ENCODE assay signal across 8 mouse cellular contexts in the genomic region with DNA sequence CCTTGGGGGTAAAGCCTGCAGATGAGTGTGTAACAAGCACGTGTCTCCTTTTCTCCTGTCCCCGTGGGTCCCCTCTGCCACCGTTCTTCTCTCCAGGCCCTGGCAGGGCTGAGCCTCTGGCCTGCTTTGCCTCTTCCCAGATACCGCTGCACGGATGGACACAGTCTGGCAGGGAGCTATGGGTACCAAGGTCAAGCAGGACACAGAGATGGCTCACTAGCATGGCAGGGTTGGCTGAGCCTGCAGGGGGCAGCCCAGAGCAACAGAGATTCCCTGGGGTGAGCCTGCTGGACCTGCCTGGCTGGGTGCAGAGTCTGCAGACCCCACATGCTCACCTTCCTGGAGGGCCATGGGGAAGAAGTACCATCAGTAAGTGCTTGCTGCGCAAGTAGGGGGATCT. TPM values are rescaled to one million over a fixed set of nuclear protein-coding genes. Genes with fewer than 3 reads are reported as not detected.
A peak's percentile ranks its signal among the peaks of the same experiment; 100 is the strongest.
DNase-seq lines count a peak whose midpoint lies in the region; ATAC-seq lines count a peak whose summit lies in the region.

No protein-coding gene starts in this region.

- H3K36me3 ChIP-seq in forebrain, embryonic 13.5 days (ENCODE audit: poor library complexity, severe bottlenecking), result no peaks in the 10 kb centered on the region
- H3K36me3 ChIP-seq in hindbrain, embryonic 16.5 days (ENCODE audit: control insufficient read depth, insufficient read depth, low read length), result no peaks in the 10 kb centered on the region
- no peaks in the 10 kb centered on the region for H3K36me3 ChIP-seq in midbrain, embryonic 15.5 days (replicated peaks)

- no peak overlapping the region for H3K4me2 ChIP-seq in forebrain, embryonic 13.5 days
- no peak overlapping the region for H3K4me2 ChIP-seq in hindbrain, embryonic 16.5 days (ENCODE audit: low read length)
- no peak overlapping the region for H3K4me2 ChIP-seq in midbrain, embryonic 15.5 days

- 65% methylated on average over 6 of the region's 6 CpGs for WGBS in forebrain, embryonic 13.5 days
- WGBS in hindbrain, embryonic 16.5 days, result 59% methylated on average over 3 of the region's 6 CpGs
- 53% methylated on average over 6 of the region's 6 CpGs for WGBS in midbrain, embryonic 15.5 days

- intact Hi-C loops in left cerebral cortex, postnatal 25 days (cut with DNase I), result no loop called here

- ATAC-seq in cerebellum, adult (ENCODE audit: insufficient number of reproducible peaks, low FRiP score, low TSS enrichment), result no peak
- ATAC-seq in forebrain, embryonic 13.5 days, result 0 out of 2 replicates have a peak, but pooled peaks have one; percentile 28
- ATAC-seq in hindbrain, embryonic 16.5 days, result peak; percentile 48
- peak; percentile 46; the same call in 1 of the 2 replicates for ATAC-seq in midbrain, embryonic 15.5 days (replicated peaks)

- peak; percentile 19 for DNase-seq in cerebellum, adult 18-20 months
- peak; percentile 58 for DNase-seq in adipocyte (ENCODE audit: low spot score)
- DNase-seq in left cerebral cortex, postnatal 25 days (ENCODE audit: low spot score in 2 of 2), result peak; percentile 30 to 45
- DNase-seq in spleen, postnatal 4 days (ENCODE audit: low spot score in 2 of 2), result peak; percentile 66 to 85

- H3K27ac ChIP-seq in forebrain, embryonic 13.5 days, result no peak overlapping the region
- H3K27ac ChIP-seq in hindbrain, embryonic 16.5 days (ENCODE audit: low read depth, low read length), result peak overlapping the region; percentile 49
- H3K27ac ChIP-seq in midbrain, embryonic 15.5 days, result no peak overlapping the region

- no peak overlapping the region for H3K4me3 ChIP-seq in forebrain, embryonic 13.5 days
- H3K4me3 ChIP-seq in hindbrain, embryonic 16.5 days (ENCODE audit: low read length), result no peak overlapping the region
- no peak overlapping the region for H3K4me3 ChIP-seq in midbrain, embryonic 15.5 days

- H3K9ac ChIP-seq in forebrain, embryonic 13.5 days, result no peak overlapping the region
- no peak overlapping the region for H3K9ac ChIP-seq in hindbrain, embryonic 16.5 days (ENCODE audit: low read depth, low read length)
- no peak overlapping the region for H3K9ac ChIP-seq in midbrain, embryonic 15.5 days

- no peaks in the 10 kb centered on the region for H3K27me3 ChIP-seq in forebrain, embryonic 13.5 days
- no peaks in the 10 kb centered on the region for H3K27me3 ChIP-seq in hindbrain, embryonic 16.5 days (replicated peaks; ENCODE audit: control insufficient read depth, insufficient read depth, low read length)
- H3K27me3 ChIP-seq in midbrain, embryonic 15.5 days (replicated peaks), result no peaks in the 10 kb centered on the region

- no peaks in the 10 kb centered on the region for H3K9me3 ChIP-seq in forebrain, embryonic 13.5 days (replicated peaks)
- H3K9me3 ChIP-seq in hindbrain, embryonic 16.5 days (ENCODE audit: control insufficient read depth, low read length), result no peaks in the 10 kb centered on the region
- H3K9me3 ChIP-seq in midbrain, embryonic 15.5 days, result no peaks in the 10 kb centered on the region

- H3K4me1 ChIP-seq in forebrain, embryonic 13.5 days, result peaks cover 39% of the 10 kb centered on the region
- peaks cover 3% of the 10 kb centered on the region; the same call in 1 of the 2 replicates for H3K4me1 ChIP-seq in hindbrain, embryonic 16.5 days (ENCODE audit: control insufficient read depth, insufficient read depth, low read depth, low read length)
- H3K4me1 ChIP-seq in midbrain, embryonic 15.5 days, result peaks cover 4% of the 10 kb centered on the region

RNA-seq across cellular contexts. Expression of gene Grifin, which starts 1.0 kb away (rescaled TPM):
- 0.49 TPM in 1 of 2 replicates, not detected in the other for polyA plus RNA-seq in forebrain, embryonic 13.5 days (2015; fragmentation: Nextera tagmentation; extraction: Ambion mirVana)
- polyA plus RNA-seq in hindbrain, embryonic 16.5 days (2015; fragmentation: Nextera tagmentation; extraction: Ambion mirVana), result 0.36 TPM in 1 of 2 replicates, not detected in the other
- not detected for total RNA-seq in left cerebral cortex, postnatal 25 days (2021)
- 0.41 TPM in 1 of 2 replicates, not detected in the other for polyA plus RNA-seq in midbrain, embryonic 15.5 days (2015; fragmentation: Nextera tagmentation; extraction: Ambion mirVana)

RNA-seq across cellular contexts. Expression of gene Lfng, which starts 41.3 kb away (rescaled TPM):
- polyA plus RNA-seq in forebrain, embryonic 13.5 days (2015; fragmentation: Nextera tagmentation; extraction: Ambion mirVana), result 28.8 and 31.8 TPM in 2 replicates
- 27.1 and 30.2 TPM in 2 replicates for polyA plus RNA-seq in hindbrain, embryonic 16.5 days (2015; fragmentation: Nextera tagmentation; extraction: Ambion mirVana)
- total RNA-seq in left cerebral cortex, postnatal 25 days (2021), result 10 to 100 TPM; 19.3 to 21.1 TPM
- polyA plus RNA-seq in midbrain, embryonic 15.5 days (2015; fragmentation: Nextera tagmentation; extraction: Ambion mirVana), result 20.4 and 21.8 TPM in 2 replicates

Comparison
In these comparisons a context has a peak if more than half of its experiments do, and no peak if none do; other contexts are left out.
1. DNase-seq: peak in every context shown above with its lines; median percentile 76 in spleen, postnatal 4 days; 58 in adipocyte; 38 in left cerebral cortex, postnatal 25 days; 19 in cerebellum, adult 18-20 months.